30 mouse cellular contexts compared by ENCODE assay signal in genomic region chr15:5416031-5416430, GRCm38 (mm10).
DNase-seq lines count a peak whose midpoint lies in the region; ATAC-seq and TF ChIP-seq lines count a peak whose summit lies in the region.
"Had no signal": no experiment of that assay in that cellular context is flagged by ENCODE, and none has a peak within 500 bp of the region (broad histone marks: within the 10 kb centered on the region; RNA-seq: fewer than 3 reads in every experiment).

No protein-coding gene starts in this region.

- WGBS in kidney, adult 2 months, result 16% methylated on average over 3 of the region's 3 CpGs
- WGBS in forebrain, embryonic 16.5 days, result 95% methylated on average over 3 of the region's 3 CpGs
- WGBS in intestine, embryonic 15.5 days, result 86% methylated on average over 3 of the region's 3 CpGs

- H3K9ac ChIP-seq in forebrain, embryonic 16.5 days (replicated peaks; ENCODE audit: low read depth, low read length), result no peak overlapping the region
- no peak overlapping the region for H3K9ac ChIP-seq in intestine, embryonic 15.5 days
- H3K9ac ChIP-seq: embryonic facial prominence, embryonic 12.5 days; forebrain, postnatal 0 days; liver, embryonic 13.5 days; lung, embryonic 14.5 days; midbrain, embryonic 15.5 days had no signal

- ATAC-seq in megakaryocyte, adult 5-6 weeks (ENCODE audit: poor library complexity, severe bottlenecking), result peak; percentile 68
- ATAC-seq in forebrain, embryonic 16.5 days, result no peak
- no peak for ATAC-seq in intestine, embryonic 15.5 days
- ATAC-seq: forebrain, postnatal 0 days; hindbrain, embryonic 16.5 days; midbrain, embryonic 15.5 days had no signal

- no peak for TF ChIP-seq POLR2A in kidney, adult 2 months (IDR thresholded peaks at IDR 0.05; ENCODE audit: low read depth, low read length)

- no peak overlapping the region for H3K4me3 ChIP-seq in kidney, adult 2 months (ENCODE audit: insufficient read depth, low read depth, low read length)
- no peak overlapping the region for H3K4me3 ChIP-seq in forebrain, embryonic 16.5 days (replicated peaks; ENCODE audit: low read length)
- H3K4me3 ChIP-seq in intestine, embryonic 15.5 days (replicated peaks), result no peak overlapping the region
- H3K4me3 ChIP-seq: embryonic facial prominence, embryonic 12.5 days; forebrain, embryonic 10.5 days; layer of hippocampus, adult 2 months; left cerebral cortex, adult 2 months; liver, embryonic 13.5 days; midbrain, embryonic 10.5 days; midbrain, embryonic 15.5 days had no signal

- H3K4me1 ChIP-seq in kidney, adult 2 months (ENCODE audit: control insufficient read depth, insufficient read depth, low read length), result no peaks in the 10 kb centered on the region
- no peaks in the 10 kb centered on the region for H3K4me1 ChIP-seq in forebrain, embryonic 16.5 days (replicated peaks; ENCODE audit: control insufficient read depth, insufficient read depth, low read length)
- no peaks in the 10 kb centered on the region for H3K4me1 ChIP-seq in intestine, embryonic 15.5 days (replicated peaks)
- H3K4me1 ChIP-seq: embryonic facial prominence, embryonic 12.5 days; forebrain, embryonic 10.5 days; liver, embryonic 13.5 days; midbrain, embryonic 10.5 days; midbrain, embryonic 15.5 days had no signal

- no peak for TF ChIP-seq CTCF in kidney, adult 2 months (conservative IDR thresholded peaks at IDR 0.05; ENCODE audit: insufficient read depth, insufficient read length, low read depth, low read length)

- H3K36me3 ChIP-seq in kidney, adult 2 months (ENCODE audit: control insufficient read depth, insufficient read depth, low read length), result no peaks in the 10 kb centered on the region
- no peaks in the 10 kb centered on the region for H3K36me3 ChIP-seq in splenic B cell, adult 2 months (ENCODE audit: control insufficient read depth, insufficient read depth, low read length, poor library complexity, severe bottlenecking)
- H3K36me3 ChIP-seq in forebrain, embryonic 16.5 days (ENCODE audit: control insufficient read depth, insufficient read depth), result no peaks in the 10 kb centered on the region
- no peaks in the 10 kb centered on the region for H3K36me3 ChIP-seq in intestine, embryonic 15.5 days
- H3K36me3 ChIP-seq: embryonic facial prominence, embryonic 12.5 days; forebrain, embryonic 10.5 days; liver, embryonic 13.5 days; midbrain, embryonic 10.5 days; midbrain, embryonic 15.5 days had no signal

- no peak overlapping the region for H3K4me2 ChIP-seq in forebrain, embryonic 16.5 days (ENCODE audit: low read length)
- H3K4me2 ChIP-seq in intestine, embryonic 15.5 days (replicated peaks), result no peak overlapping the region
- H3K4me2 ChIP-seq: embryonic facial prominence, embryonic 12.5 days; liver, embryonic 13.5 days; lung, embryonic 14.5 days; midbrain, embryonic 15.5 days had no signal

- no peaks in the 10 kb centered on the region for H3K9me3 ChIP-seq in forebrain, embryonic 16.5 days (ENCODE audit: control insufficient read depth, low read length)
- no peaks in the 10 kb centered on the region for H3K9me3 ChIP-seq in intestine, embryonic 15.5 days
- H3K9me3 ChIP-seq: embryonic facial prominence, embryonic 12.5 days; forebrain, embryonic 10.5 days; liver, embryonic 13.5 days; midbrain, embryonic 10.5 days; midbrain, embryonic 15.5 days had no signal

- H3K27ac ChIP-seq in kidney, adult 2 months (ENCODE audit: insufficient read depth, low read depth, low read length), result no peak overlapping the region
- H3K27ac ChIP-seq in forebrain, embryonic 16.5 days (ENCODE audit: low read length), result no peak overlapping the region
- H3K27ac ChIP-seq in intestine, embryonic 15.5 days, result no peak overlapping the region
- H3K27ac ChIP-seq: embryonic facial prominence, embryonic 12.5 days; forebrain, embryonic 10.5 days; layer of hippocampus, adult 2 months; left cerebral cortex, adult 2 months; liver, embryonic 13.5 days; midbrain, embryonic 10.5 days; midbrain, embryonic 15.5 days had no signal

- DNase-seq in kidney, adult 2 months, result peak; percentile 1
- DNase-seq in kidney, adult 9 months, result no peak
- peak; percentile 1 to 28 for DNase-seq in spleen, postnatal 36 days (ENCODE audit: low spot score in 2 of 2)
- no peak for DNase-seq in spleen, postnatal 4 days (ENCODE audit: low spot score in 2 of 2)
- DNase-seq in splenic B cell, adult 2 months (ENCODE audit: low read depth, low spot score), result peak; percentile 83
- DNase-seq: adrenal gland, postnatal 25 days; cerebellum, adult 2 months; cerebellum, postnatal 25 days; forebrain, postnatal 0 days; gastrocnemius, postnatal 10 days; heart, postnatal 14 days; kidney, postnatal 25 days; left cerebral cortex, postnatal 4 days; liver, embryonic 13.5 days; lung, embryonic 14.5 days; lung, postnatal 4 days; right cerebral cortex, adult 18-20 months; right cerebral cortex, postnatal 4 days; thymus, adult 18-20 months; thymus, postnatal 25 days had no signal

- H3K27me3 ChIP-seq in kidney, adult 2 months (replicated peaks; ENCODE audit: control insufficient read depth, insufficient read depth, low read length), result no peaks in the 10 kb centered on the region
- H3K27me3 ChIP-seq in splenic B cell, adult 2 months (ENCODE audit: control insufficient read depth, insufficient read depth, low read length, poor library complexity, severe bottlenecking), result no peaks in the 10 kb centered on the region
- no peaks in the 10 kb centered on the region for H3K27me3 ChIP-seq in forebrain, embryonic 16.5 days (replicated peaks; ENCODE audit: control insufficient read depth, insufficient read depth, low read length)
- no peaks in the 10 kb centered on the region for H3K27me3 ChIP-seq in intestine, embryonic 15.5 days (replicated peaks)
- H3K27me3 ChIP-seq: embryonic facial prominence, embryonic 12.5 days; liver, embryonic 13.5 days; midbrain, embryonic 15.5 days had no signal

Comparison
In these comparisons a context has a peak if more than half of its experiments do, and no peak if none do; other contexts are left out.
1. DNase-seq: peak in kidney, adult 2 months (single experiment), spleen, postnatal 36 days (2 of 2) and splenic B cell, adult 2 months (single experiment); none in kidney, adult 9 months (single experiment) and spleen, postnatal 4 days (0 of 2).